Mouse (Mus musculus) urinary bladder, postnatal 10 days (tissue): ENCODE data around the gene Rhox6.
"Not testable (repeated sequence)": the region's sequence is repeated elsewhere in the genome, so short reads cannot be mapped to it uniquely, and the experiment has no call there.

Experiments used
- DNase-seq: peaks from one replicate; pipeline ENCODE4 v3.0.0; 2022; ENCODE audit warnings: low spot score

Gene Rhox6

DNA sequence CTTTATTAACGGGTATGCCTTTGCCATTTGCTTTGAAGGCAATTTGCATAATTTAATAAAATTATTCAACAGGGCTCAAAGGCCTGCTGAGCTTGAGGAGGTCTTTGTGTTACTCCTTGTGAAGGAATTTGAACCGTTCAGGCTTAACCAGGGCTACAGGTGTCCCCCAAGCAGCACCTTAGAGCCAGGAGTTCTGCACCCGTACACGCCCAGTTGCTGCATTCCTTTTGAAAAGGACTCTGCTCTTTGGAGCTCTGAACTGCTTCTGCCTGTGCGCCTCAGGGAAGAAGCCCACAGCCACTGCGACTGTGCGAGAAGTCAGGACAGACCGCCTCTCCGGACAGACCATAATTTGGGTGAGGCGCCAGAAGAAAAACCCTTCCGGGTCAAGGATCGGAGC is at the start of gene Rhox6:
TSS of gene Rhox6 (plus strand) at position 301 of the 400 bp plus-strand sequence.
- DNase-seq = not testable (repeated sequence)

DNA sequence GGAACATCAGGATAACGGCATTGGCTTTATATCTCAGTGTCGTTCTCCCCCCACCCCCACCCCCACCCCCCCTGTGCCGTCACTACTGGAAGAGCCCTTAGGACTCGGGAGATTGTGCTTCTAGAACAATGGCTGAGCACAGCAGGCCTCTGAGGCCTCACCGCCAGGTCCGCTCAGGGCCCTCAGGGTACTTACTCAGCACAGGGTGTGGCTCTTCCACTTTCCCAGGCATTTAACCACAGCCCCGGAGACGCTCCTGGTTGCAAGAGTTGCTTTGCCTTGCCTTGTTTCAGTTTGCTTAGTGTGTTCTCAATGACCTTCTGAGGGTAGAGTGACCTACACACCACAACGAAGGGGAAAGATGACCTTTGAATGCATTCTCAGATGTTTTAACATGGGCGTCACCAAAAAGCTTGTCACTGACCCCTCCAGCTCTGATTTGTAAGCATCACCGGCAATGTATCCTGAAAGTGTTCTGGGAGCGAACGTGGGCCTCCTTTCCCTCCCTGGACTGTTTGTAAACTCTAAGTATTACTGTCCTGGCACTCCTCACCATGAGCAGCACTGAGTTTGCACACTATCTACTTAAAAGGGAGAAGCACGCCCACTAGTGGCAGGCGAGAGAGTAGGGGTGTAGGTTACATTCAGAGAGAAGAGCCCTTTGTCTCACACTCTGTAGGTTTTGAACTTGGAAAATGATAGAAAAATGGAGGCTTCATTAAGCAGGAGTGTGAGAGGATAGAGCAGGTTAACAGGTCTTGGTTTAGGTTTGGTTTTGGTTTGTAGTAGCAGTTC is 19.2 kb upstream of the Rhox6 start:
- no peak for DNase-seq

DNA sequence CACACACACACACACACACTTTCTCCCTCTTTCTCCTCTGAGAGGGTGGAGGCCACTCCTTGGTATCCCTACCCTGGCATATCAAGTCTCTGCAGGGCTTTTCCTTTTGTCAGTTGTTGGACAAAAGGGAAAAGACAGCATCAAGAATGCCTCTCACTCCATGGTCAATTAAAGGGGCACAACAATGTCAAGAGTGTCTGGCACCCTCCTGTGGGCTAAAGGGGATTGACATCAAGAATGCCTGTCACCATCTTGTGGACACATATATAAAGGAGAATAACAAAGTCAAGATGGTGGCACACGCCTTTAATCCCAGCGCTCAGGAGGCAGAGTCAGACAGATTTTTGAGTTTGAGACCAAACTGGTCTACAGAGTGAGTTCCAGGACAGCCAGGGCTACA is 17.3 kb upstream of the Rhox6 start:
- no peak for DNase-seq

DNA sequence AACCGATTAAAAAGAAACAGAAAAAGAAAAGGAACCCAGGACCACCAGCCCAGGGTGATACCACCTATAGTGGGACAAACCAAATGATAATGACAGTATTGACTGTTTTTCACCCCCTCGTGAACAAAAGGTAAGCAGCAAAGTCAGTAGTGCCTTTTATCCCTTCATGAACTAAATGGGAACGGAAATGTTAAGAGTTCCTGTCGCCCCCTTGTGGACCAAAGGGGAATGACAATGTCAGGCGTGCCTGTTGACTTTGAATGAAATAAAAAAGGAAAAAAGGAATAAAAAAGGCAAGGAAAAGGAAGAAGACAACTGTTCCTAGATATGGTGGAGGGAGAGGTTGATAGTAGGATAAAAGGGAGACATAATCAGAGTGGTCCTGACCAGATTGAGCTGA is 15.5 kb upstream of the Rhox6 start:
- DNase-seq = no peak

DNA sequence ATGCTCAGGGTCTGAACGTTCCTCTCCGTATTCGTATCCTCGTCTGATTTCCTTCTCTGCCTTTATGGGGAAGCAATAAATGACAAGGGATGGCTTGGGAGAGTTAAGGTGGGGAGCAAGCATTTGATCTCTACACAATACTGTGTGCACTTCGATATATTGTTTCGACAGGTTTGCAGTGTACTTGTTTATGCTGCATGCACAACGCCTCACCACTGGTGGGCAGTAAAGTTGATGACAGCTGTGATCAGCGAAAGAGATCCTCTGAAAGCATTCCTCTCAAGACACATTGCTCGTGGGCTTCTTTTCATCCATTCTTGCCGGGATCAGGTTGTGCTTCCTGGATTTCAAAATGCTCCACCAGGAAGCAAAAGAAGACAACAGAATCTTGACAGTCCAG is 11.0 kb upstream of the Rhox6 start:
- DNase-seq = no peak

DNA sequence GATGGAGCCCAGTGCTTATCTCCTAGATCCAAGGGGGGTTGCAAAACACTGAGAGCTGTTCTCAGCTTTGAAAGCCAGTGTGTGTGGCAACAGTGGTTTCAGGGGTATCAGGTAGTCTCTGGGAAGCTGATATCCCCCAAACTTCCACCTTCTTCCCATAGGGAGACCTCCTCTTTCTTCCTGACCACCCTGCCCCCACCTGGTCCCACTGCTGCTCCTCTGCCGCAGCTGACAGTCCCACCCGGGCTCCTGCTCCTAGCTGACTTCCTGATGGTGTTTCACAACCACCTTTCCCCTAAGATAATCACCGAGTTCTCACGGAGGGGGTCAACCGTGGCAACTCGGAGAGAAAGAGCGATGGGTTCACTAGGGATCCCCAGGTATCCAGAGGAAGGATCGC is 4.7 kb downstream of the Rhox6 start, which contains the start of gene Rhox7a:
TSS of gene Rhox7a (plus strand) at position 301 of the 400 bp plus-strand sequence.
- not testable (repeated sequence) for DNase-seq

DNA sequence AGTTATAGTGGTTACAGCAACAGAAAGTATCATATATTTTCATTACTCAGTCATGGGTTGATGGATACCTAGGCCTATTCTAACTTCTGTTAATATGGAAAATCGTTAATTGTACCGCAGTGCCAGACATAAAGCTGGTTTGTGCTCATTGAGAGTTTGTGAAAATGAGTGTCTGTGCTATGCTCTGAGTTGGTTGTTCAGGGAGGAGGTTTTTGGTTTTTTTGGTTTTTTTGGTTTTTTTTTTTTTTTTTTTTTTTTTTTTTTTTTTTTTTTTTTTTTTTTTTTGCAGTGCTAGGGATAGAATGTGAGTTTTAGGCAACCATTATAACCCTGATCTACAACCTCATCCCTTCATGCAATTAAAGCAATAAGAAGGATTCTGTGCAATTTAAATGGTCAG is 44.9 kb downstream of the Rhox6 start:
- DNase-seq = no peak

DNA sequence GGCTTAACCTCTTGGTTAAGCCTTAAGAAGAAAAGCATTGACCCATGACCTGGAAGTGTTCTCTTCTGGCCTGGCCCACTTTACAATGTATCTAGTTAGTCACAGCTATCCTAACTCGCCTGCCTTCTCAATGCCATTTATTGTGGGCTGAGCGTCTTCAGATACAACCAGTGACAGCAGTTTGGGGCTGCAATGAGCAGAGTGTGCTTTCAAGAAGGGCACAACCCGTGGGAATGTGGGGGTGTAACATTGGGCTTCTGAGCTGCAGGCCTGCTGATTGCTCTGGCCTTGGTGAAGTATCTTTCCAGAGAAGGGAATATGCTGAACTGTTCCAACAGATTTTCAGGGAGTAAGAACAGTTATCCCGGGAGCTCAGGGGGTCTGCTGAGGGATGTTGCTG is 52.1 kb downstream of the Rhox6 start, which contains the start of gene Rhox8:
TSS of gene Rhox8 (minus strand) at position 101 of the 400 bp plus-strand sequence.
- no peak for DNase-seq
